Mouse (Mus musculus) frontal cortex, postnatal 36 days (tissue): ENCODE measurements around the gene Sox11.

Experiments
- DNase-seq, 2 experiments: peaks; one replicate each; pipeline ENCODE4 v3.0.0; 2022; ENCODE audit warnings: low spot score in 2 of 2

Gene Sox11

DNA sequence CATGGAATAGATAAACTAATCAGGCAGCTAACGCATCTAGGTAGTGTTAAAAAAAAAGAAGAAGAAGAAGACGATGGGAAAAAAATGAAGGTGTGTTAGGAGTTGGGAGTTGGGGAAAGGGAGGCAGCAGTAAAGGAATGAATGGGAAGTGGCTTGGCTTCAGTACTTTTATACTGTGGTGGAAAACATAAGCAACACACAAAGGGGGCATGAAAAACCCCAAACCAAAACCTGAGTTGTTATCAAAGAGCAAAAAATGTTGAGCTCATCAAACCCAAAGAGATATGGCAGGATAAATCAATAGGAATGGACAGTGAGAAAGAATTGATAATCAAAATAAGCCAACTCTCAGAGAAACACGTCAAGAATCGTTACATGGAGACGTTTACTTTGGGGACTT lies 5.6 kb downstream of the Sox11 start:
- no peak for DNase-seq

DNA sequence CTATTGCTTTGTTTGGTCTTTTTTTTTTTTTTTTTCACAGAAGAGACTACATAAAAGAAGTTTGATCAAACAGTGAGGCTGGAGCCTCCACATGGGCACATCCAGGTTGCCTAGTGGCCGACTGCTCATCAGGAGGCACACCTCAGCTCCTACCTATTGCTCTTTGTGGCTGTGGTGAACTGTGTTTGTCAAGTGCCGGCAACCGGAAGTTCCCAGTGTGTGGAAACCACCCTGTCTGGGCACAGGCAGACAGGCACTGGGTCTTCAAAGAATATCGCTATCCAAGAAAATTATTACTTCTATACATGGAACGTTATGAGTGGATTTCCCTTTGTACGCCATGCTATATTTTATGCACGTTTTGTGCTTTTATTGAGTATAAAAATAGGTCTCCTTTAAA lies 6.0 kb downstream of the Sox11 start:
- DNase-seq, result no peak

DNA sequence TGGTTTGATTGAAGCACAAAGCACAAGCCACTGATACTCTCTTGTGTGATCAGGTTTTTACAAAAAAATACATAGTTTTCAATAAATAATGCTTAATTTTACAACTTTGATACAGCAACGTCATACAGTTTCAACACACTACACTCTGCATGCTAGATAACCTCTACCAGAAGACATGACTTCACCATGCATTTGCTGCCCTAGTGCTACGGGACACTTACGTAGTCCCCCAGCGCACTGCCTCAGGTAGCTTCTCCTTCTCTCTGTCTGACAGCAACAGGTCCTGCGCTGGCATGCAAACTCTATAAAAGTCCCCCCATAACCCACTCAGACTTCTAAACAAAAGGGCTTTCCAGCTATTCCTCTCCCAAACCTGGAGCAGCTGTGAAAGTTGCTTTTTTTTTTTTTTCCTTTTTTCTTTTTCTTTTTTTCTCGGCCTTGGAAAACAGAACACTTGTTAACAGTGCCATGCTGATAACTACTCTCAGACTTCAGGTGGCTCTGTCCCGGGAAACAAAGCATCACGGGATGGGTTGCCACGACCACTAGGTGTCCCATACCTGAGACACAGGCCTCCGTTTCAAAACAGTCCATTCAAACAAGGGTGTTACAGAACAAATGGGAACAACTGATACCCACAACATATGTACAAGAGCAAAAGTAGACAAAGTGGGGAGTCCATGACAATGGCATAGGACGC lies 6.9 kb downstream of the Sox11 start:
- no peak for DNase-seq

DNA sequence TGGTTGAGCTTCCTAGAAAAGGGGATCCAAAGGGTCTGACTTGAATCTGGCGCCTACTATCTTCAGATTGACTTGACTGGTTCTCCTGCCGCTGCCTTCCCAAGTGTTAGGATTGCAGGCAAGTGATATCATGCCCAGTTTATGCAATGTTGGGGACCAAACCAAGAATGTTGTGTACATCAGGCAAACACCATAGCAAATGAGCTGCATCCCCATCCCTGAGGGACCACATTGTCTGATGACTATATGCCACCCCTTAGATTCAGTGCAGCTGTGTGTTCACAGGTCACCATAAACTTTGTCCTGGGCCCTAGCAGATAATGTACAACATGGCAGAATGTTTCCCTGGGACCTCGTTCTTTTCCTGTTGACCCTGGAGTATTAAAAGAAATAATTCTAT lies 8.8 kb downstream of the Sox11 start:
- DNase-seq, result no peak

DNA sequence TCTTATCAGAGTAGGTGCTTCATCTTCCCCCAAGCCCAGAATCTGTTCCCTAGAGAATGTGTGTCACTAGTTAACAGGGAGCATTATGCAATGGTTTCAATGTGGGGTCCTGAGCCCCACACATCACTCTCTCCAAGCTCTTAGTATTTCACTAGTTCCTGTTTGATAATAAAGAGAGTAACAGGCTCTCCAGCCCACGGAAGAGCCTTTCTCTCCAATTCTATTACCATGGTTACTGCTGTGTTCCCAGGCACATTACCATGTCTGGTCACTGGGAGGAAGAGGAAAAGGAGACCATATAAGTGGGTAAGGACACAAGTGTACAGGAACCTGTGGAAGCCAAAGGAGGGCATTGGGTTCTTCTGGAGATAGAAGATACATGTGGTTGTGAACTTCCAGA lies 19.0 kb downstream of the Sox11 start:
- peak in 1 of 2 experiments; percentile 22 for DNase-seq

DNA sequence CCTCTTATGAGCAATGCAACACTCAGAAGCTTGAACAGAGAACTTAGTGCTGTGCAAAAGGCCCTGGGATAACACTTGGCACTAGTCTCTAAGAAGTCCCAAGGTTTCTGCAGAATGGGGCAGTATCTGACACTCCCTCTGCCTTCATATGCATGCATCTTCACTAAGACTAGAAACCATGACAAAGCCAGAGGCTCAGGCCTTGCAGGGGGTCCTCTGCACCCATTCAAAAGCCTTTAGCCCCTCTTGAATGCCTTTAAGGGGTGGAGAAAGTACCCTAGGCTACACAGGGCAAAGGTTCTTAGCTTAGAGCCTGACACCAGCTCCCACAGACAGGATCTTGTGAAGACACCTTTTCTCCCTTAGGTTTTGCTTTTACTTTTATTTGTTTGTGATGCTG lies 21.7 kb downstream of the Sox11 start:
- no peak for DNase-seq

DNA sequence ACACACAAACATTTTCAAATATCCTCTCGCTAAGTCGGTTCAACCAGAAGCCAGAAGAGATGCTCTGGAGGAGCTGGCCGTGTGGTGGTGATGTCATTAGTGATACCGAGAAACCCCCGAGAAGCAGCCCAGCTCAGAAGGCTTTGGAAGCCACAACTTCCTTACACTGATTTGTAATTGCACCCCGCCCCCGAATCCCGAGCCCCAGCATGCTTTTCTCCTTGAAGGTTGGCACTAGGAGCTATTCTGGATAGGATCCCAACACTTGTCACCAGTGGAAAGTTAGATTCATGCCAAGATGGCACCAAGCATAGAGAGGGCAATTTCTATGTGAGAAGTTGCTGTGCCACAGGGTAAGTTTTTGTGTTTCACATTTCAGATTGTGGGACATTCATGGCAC lies 29.4 kb downstream of the Sox11 start:
- no peak for DNase-seq

DNA sequence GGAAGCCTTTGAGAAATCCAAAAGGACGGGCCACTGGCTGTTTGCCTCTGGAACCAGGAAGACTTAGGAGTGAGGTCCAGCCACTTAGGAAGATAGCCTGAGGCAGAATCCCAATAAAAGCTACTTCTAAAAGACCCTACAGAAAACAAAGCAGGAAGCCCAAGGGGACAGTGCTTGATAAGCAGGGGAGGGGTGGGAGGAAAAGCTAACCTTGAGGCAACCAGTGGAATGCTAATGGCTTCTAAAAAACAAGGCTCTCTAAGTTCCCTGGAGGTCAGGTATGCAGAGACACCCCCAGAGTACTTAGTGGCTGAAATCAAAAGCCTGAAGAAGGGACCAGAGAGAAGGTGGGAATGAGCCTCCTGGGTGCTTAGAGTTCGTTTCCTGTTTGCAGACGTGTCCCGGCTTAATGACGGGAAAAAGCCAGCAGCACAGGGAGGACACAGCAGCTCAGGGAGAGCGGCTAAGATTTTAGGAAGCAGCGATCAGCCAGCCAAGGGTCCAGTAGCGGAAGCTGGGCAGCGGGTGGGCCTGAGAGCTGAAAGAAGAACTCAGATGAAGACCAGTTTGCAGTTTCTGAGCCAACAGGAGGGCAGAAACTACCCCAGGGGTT lies 30.4 kb downstream of the Sox11 start:
- DNase-seq, result no peak

DNA sequence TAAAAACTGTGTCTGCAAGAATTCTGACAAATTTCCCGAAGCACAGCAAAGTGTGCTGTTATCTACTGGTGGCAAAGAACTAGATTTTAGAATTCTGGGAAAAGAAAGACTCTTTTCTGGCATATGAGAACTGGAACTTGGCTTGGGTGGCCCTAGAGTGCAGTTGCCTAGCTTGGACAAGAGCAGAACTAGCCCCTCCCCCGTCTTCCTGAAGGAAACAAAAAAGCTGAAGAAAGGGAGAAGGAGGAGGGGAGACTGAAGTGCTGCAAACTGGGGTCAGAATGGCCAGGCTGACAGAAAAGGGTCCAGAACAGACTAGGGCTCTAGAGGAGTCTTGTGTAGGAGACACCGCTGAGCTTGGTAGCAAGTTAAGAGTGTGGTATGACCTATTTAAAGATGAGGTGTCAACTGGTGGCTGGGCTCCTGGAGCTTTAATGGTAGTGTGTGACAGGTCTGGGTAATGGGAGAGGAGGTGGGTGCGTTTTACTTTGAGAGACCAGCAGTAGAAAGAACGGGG lies 31.0 kb downstream of the Sox11 start:
- DNase-seq, result no peak

DNA sequence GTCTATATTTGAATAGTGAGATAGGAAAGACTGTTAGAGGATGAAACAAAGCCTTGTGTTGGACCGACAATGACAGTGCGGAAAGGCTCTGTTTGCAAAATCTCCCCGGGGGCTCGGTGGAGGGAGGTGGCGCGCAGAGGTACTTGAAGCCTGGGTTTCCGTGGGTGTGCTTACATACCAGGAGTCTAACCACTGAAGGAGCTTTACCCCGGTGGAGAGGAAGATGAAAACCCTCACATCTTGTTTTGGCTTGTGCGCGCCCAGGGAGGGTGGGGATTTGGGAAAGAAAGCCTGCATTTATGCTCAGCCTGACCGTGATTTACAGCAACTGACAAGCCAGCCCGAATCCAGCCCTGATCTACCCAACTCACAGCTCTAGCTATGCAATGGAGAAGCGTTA lies 31.7 kb downstream of the Sox11 start:
- DNase-seq, result no peak

DNA sequence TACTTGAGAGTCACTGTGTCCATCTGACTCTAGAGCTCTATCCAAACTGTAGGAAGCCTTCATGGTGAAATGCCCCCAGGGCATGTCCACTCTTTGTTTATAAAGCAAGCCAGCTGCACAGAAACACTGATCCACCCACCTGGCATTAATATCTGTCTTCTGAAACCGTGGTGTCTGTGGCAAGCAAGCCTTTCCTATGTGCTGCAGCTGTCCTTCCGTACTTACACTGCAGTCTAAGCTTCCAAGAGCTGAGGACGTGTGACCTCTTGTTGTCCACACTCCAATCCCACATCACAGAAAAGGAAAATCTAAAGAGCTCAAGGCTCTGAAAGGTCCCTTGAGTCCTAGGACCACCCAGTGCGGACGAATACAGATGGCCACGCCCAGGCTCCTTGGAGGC lies 32.4 kb downstream of the Sox11 start:
- DNase-seq, result no peak

DNA sequence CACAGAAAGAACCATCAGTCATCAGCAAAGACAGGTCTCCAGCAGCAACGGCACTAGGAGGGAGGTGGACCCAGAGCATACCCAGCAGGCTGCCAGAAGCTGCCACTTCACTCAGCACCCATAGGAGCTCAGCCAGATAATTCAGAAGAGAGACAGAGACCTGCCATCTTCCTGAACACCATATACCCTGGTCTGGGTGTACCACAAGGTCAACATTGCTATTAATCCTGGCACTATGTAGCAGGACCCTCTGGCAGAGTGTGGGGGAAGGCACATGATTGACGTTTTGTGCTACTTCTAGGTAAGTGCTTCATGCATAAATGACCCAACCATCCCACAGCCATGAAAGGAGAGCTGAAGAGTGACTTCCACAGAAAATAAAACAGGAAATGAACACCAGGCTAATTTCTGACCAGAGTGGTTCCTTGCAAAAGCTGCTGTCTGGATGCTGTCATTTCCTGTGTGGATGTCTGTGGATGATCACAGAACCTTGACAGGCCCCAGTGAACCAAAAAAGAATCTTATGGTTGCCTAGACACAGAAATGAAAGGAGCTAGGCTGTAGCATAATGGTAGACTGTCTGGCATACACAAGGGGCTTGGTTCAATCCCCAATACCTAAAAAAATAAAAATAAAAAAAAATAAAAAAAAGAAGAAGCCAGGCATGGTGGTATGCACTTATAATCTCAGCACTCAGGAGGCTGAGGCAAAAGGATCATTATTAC lies 37.5 kb downstream of the Sox11 start:
- DNase-seq, result no peak

DNA sequence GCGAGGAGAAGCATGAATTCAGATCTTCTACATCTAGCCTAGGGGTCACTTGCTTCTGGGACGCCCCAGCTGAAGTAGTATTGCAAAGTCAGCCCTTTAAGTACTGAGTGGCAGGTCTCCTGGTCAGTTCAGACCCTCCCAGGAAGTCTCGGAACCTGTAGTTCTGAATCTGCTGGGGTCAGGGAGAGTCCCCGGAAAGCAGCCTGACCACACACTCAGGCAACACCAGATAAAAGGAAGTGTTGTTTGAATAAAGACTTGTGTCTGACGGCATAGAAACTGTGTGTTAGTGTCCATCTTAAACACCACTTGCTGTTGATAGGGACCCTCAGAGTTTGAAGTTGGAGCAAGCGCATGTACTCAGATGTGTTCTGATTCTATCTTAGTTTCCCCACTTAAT lies 39.2 kb downstream of the Sox11 start:
- DNase-seq, result no peak

DNA sequence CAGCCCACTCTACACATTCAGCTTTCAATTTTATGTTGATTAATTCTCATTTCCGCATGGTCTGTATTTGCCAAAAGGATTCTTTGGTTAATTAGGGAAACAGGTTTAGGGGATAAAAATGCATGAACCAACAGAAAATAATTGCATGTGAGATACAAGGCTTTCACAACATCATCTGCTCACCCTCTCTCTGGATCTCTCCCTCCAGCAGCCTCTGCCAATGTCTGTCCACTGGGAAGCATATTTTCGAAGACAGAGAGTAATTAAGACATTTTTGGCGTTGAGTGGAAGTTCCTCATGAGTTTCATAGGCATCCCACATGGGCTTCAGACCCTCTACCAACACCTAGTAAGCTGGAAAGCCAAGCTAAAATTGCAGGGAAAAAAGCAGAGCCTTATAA lies 43.7 kb downstream of the Sox11 start:
- DNase-seq, result no peak

DNA sequence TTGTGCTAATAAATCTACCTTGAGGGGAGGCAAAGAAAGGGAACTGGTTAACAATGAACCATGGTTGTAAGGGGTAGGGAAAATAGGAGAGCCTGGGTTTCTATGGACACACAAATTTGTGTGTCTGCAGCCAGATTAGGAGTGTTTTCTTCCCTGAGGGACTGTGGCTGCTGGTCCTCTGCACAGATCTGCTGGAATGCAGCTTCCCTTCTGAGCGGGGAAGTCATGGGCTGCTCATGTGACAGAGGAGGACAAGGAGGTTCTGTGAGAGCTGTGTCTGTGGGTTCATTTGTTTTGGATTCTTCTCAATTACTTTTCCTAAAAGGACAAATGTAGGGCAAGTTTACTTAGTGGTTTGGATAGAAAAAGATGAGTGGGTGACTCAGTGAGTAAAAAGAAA lies 48.2 kb downstream of the Sox11 start:
- no peak for DNase-seq

DNA sequence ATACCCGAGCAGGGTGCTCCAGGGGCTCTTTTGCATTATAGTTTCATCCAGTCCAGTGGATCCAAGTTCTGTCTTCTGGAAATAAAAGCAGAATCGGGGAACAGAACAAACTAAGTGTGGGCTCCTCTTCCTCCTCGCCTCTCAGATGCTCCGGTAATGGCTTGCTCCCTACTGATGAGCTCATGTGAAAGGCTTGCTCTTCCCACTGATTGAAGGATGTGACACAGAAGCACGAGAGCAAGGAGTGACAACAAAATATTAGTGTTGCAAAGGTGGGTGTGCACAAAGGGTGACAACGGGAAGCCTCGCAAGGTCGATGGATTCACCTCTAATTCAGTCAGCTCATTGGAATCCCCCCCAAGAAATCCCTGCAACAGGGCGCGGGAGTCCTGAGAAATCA lies 48.6 kb downstream of the Sox11 start:
- DNase-seq, result no peak

DNA sequence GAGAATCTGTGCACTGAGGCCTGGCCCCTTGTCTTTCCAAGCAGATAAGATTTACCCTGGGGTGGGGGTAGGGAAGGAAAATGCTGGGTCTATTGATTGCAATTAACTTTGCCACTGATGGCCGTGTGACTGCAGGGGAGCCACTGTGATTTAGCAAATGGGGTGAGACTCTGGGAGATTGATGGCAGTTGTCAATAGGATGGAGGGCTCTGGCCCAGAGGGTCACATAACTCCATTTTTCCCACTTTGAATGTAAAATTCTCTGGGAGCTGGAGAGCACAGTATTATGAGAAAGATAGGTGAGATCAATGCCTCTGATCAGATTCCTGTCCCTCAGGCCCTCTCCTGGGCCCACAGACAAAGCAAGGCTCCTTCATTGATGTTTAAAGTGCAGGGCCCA lies 49.2 kb downstream of the Sox11 start:
- DNase-seq, result no peak
